Mouse (Mus musculus) inflammation-experienced regulatory T-cells, adult 6 months (primary cell): ENCODE data around the gene Gas2l3. TPM values are rescaled to one million over a fixed set of nuclear protein-coding genes. Genes with fewer than 3 reads are reported as not detected.

ENCODE experiments used
- ATAC-seq: one replicate; pipeline ENCODE4 v1.8.0; 2017
- polyA plus RNA-seq, 3 experiments: library from polyadenylated mRNA; unstranded; fragments of 100-300 nt; shearing (Covaris generic); gene quantifications; one replicate each; pipeline ENCODE4 v1.2.1; 2017

Gene Gas2l3
- polyA plus RNA-seq, 3 experiments from 2014 or later: 0.60 to 9.7 (median 0.61) TPM

DNA sequence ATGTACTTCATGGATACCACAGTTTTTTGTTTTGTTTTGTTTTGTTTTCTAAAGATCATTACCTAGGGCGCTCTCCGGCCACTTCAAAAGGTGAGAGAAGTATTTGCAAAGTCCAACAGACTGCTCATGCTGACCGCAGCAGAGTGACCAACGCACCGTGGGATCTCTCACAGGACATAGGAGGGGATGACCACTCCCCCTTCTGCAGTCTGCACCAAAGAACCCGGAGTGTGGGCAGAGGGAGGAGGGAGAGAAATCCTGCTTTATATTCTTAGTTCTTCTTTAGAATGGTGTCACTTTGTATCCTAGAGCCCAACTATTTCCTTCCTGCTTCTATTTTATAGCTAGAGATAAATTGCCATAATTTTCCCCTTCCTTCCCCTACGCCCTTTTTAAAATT lies 48.4 kb downstream of the Gas2l3 start:
- no peak for ATAC-seq

DNA sequence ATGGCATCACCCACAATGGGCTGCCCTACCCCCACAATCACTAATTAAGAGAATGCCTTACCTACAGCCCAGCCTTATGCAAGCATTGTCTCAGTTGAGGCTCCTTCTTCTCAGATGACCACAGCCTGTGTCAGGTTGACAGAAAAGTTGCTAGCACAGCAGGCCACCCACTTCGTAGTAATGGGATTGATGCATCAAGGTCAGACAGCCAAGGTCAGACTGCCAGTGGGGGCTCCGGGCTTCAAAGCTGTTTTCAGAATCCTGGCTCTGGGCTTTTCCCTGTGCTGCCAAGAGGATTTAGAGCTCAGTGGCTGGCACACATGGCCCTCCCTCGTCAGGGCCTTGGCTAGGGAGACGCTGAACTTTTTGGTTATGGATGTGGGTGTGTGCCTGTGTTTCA lies 51.1 kb downstream of the Gas2l3 start:
- ATAC-seq: no peak

GRCm38 (mm10) chr10:89391571-89392163 lies 52.1 kb downstream of the Gas2l3 start:
- ATAC-seq: no peak

GRCm38 (mm10) chr10:89386461-89386860 lies 57.3 kb downstream of the Gas2l3 start:
- ATAC-seq: peak; percentile 63

- ATAC-seq: peak; percentile 69
Measured at GRCm38 (mm10) chr10:89383462-89383861, 60.3 kb downstream of the Gas2l3 start.

DNA sequence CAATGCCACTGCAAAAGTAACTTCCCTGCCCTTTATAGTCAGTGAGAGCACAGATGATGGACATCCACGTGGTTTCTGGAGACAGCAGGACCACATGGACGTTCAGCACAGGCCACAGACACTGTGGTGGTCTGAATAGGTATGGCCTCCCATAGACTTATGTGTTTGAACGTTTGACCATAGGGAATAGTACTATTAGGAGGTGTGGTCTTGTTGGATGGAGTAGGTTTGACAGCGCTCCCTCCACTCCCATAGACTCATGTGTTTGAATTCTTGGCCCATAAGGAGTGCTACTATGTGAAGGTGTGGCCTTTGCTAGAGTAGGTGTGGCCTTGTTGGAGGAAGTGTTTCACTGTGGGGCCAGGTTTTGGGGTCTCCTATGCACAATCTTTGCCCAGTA lies 66.0 kb downstream of the Gas2l3 start:
- no peak for ATAC-seq

GRCm38 (mm10) chr10:89370051-89370450 lies 73.7 kb downstream of the Gas2l3 start:
- no peak for ATAC-seq

DNA sequence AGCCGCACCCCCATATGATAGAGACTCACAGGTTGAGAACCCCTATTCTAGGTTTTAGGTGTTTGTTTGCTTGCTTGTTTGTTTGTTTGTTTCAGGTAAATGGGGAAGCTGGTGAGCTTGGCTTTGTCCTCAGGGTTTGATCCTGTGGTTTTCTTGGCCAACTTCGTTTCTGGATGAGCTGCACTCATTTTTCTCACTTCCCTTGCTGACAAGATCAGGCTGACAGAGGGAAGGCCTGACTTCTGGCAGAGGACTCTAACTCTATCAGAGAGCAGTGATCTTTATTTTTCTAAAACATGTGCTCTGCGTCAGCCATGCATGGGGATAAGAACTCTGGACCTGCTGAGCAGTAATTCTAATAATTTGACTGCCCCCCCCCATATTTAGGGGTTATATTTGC lies 84.8 kb downstream of the Gas2l3 start:
- no peak for ATAC-seq

Other genes with a start within 250 kb of the Gas2l3 start
- not detected for gene Ano4, start 99.2 kb downstream of the Gas2l3 start, polyA plus RNA-seq
- not detected for gene Nr1h4, start 89.6 kb upstream of the Gas2l3 start, polyA plus RNA-seq
- under 1 TPM in 1 of 3 experiments, not detected in 2; 0.19 TPM for gene Slc17a8, start 177.3 kb upstream of the Gas2l3 start, polyA plus RNA-seq
- gene Scyl2, start 242.3 kb upstream of the Gas2l3 start, polyA plus RNA-seq: 10 to 100 TPM in 1 of 3 experiments, 1 to 10 TPM in 2; 7.8 to 10.7 (median 9.9) TPM